Mouse (Mus musculus) liver, embryonic 12.5 days (tissue): Measurements from ENCODE around the gene Rasgrp3. TPM values are rescaled to one million over a fixed set of nuclear protein-coding genes. Genes with fewer than 3 reads are reported as not detected.

ENCODE experiments used
- ATAC-seq: fragments of 200-750 bp; cut with Nextera tagmentation; 2 replicates; pipeline ENCODE4 v1.8.0; 2017; ENCODE audit warnings: moderate number of reproducible peaks, mild to moderate bottlenecking, moderate library complexity
- H3K27ac ChIP-seq: fragments of 300-500 bp; sonication (generic); 2 replicates; pipeline ENCODE4 v1.5.1; 2016; ENCODE audit warnings: mild to moderate bottlenecking
- H3K27me3 ChIP-seq: fragments of 300-500 bp; sonication (generic); replicated peaks from 2 replicates; pipeline ENCODE4 v1.6.1; 2016; ENCODE audit warnings: mild to moderate bottlenecking, moderate library complexity
- H3K36me3 ChIP-seq: fragments of 300-500 bp; sonication (generic); 2 replicates; pipeline ENCODE4 v1.6.1; 2016; ENCODE audit warnings: mild to moderate bottlenecking, moderate library complexity
- H3K4me1 ChIP-seq: fragments of 300-500 bp; sonication (generic); 2 replicates; pipeline ENCODE4 v1.6.1; 2016
- H3K4me2 ChIP-seq: fragments of 300-500 bp; sonication (generic); 2 replicates; pipeline ENCODE4 v1.6.1; 2016; ENCODE audit warnings: mild to moderate bottlenecking, moderate library complexity
- H3K4me3 ChIP-seq: fragments of 300-500 bp; sonication (generic); 2 replicates; pipeline ENCODE4 v1.5.1; 2016; ENCODE audit warnings: mild to moderate bottlenecking, moderate library complexity
- H3K9ac ChIP-seq: fragments of 300-500 bp; sonication (generic); 2 replicates; pipeline ENCODE4 v1.6.1; 2016; ENCODE audit warnings: mild to moderate bottlenecking, moderate library complexity
- H3K9me3 ChIP-seq: fragments of 300-500 bp; sonication (generic); replicated peaks from 2 replicates; pipeline ENCODE4 v1.6.1; 2016; ENCODE audit warnings: mild to moderate bottlenecking, moderate library complexity
- WGBS: fragments of 180-500 bp; shearing (Covaris S2); methylation state at CpG from one replicate; pipeline ENCODE4 v1.1.7; 2016; ENCODE audit not compliant: insufficient replicate concordance; 5-methylcytosine and 5-hydroxymethylcytosine counted together
- polyA plus RNA-seq: library from polyadenylated mRNA; unstranded; fragments of >200 nt; fragmentation: Nextera tagmentation; extraction: Ambion mirVana; gene quantifications from 2 replicates; pipeline ENCODE4 v1.2.1, GENCODE M21; 2016

Rasgrp3 gene
- 6.3 and 6.6 TPM in 2 replicates for polyA plus RNA-seq

DNA sequence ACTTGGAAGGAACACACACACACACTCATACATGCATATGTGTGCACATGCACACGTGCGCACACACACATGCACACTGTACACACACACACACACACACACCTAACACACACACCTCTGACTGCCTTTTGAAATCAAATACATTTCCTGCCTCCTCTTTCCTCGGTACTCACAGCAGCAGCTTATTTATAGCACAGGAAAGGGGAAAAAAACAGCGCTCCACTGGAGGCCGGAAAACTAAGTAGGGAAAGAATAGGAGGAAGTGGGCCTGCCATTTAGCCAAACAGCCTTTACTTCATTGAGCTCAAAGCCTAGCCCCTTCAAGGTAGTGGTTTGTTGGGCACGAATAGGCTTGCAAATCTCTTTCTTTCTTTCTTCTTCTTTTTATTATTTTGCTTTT, at the start of gene Rasgrp3:
Rasgrp3 (plus strand) TSS at position 298 of the 400 bp plus-strand sequence.
- H3K9me3 ChIP-seq, result no peaks in the 10 kb centered on the region
- no peak within 1 kb of the TSS for H3K27ac ChIP-seq
- H3K27me3 ChIP-seq, result peaks cover 4% of the 10 kb centered on the region; the same call in 1 of the 2 replicates
- H3K4me1 ChIP-seq, result no peaks in the 10 kb centered on the region
- no peak for ATAC-seq
- no peak within 1 kb of the TSS for H3K9ac ChIP-seq
- H3K4me3 ChIP-seq, result no peak within 1 kb of the TSS
- H3K36me3 ChIP-seq, result no peaks in the 10 kb centered on the region
- WGBS, result 31% methylated on average over 6 of the region's 6 CpGs
- H3K4me2 ChIP-seq, result no peak within 1 kb of the TSS

DNA sequence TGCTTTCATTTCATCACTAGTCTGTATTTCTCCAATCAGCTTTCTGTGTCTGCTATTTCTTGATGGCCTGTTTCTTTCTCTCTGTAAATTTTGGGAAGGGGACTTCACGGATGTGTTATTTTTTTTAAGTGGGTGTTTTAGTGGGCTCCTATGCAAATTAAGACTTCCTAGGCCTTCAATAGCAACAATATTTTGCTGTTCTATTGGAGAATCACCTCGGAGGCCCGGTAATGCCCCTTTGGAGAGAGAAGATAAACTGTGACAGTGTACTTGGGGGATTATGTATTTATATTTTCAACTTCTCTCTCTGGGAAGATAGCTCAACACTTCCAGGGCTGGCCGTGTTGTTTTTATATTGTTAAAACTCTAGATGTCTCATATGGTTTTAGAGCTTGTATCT, 47.3 kb upstream of the Rasgrp3 start:
- ATAC-seq, result no peak
- no peak overlapping the region for H3K27ac ChIP-seq
- no peak overlapping the region for H3K9ac ChIP-seq
- no peak overlapping the region for H3K4me2 ChIP-seq
- H3K4me1 ChIP-seq, result no peaks in the 10 kb centered on the region
- H3K4me3 ChIP-seq, result no peak overlapping the region
- no peaks in the 10 kb centered on the region for H3K27me3 ChIP-seq
- H3K9me3 ChIP-seq, result no peaks in the 10 kb centered on the region
- H3K36me3 ChIP-seq, result no peaks in the 10 kb centered on the region
- WGBS, result 64% methylated on average over 4 of the region's 4 CpGs

DNA sequence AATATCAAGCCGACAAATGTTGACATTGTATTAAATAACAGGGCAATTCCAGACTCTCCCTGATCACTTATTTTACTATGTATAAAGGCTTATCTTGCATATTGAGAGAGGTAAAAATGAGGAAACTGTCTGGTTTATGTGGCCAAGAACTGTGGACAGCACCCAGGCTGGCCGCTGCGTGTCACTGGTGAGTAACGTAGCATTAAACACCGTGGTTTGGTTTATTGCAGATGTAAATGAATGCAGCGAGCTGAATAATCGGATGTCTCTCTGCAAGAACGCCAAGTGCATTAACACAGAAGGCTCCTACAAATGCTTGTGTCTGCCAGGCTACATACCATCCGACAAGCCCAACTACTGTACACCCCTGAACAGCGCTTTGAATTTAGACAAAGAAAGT, 45.6 kb upstream of the Rasgrp3 start:
- Histone ChIP-seq H3K36me3 (no peaks in the 10 kb centered on the region), H3K4me1 (no peaks in the 10 kb centered on the region), H3K9me3 (no peaks in the 10 kb centered on the region), H3K27ac (no peak overlapping the region), H3K9ac (no peak overlapping the region), H3K4me2 (no peak overlapping the region), H3K4me3 (no peak overlapping the region), H3K27me3 (no peaks in the 10 kb centered on the region)
- no peak for ATAC-seq
- 80% methylated on average over 10 of the region's 10 CpGs for WGBS

DNA sequence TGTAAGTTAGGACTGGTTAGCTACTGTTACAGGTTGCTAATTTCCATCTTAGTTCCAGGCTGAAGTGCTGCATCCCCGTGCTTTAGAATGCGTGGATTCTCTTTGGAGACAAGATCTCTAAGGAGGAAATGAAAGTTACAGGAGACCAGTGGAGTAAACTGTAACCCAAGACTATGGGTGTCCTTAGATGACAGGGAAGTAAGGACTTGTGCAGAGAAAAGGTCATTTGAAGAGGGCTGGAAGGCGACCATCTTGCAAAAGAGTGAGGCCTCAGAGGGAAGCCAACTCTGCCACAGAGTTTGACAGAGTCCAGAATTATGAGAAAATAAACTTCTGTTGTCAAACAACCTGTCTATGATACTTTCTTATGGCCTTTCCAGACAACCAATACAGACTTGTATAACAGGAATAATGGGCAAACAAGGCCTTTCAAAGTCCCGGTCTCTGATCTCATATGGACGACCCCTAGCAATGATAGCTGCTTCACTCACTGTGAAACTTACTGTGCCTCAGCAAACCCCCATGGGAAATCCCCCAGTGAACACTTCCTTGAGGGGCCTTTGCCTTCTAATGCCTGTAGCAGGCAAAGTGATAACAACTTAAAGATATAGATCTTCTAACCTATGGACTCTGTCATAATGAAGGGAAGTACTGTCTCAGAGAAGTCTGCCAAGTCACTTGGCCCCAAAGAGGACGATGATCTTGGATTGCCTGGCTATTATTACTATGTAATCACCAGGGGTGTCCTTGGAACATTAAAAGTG, 44.1 kb upstream of the Rasgrp3 start:
- WGBS, result 64% methylated on average over 6 of the region's 6 CpGs

DNA sequence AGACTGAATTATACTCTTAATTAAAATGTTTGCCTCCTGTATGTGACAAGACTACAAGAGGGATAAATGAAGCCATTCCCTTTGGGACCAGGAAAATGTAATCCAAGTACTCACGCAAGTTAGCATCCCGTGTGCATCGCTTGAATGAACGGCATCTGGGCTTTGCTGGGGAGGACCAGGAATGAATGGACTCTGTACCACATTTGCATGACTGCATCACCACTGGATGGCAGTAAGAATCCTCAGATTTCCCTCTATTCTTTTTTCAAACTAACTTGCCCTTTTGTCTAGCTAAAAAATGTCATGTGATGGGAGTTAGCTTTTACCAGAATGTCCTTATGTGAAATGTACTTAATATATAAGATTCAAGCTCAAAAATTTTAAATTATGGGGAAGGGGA, 29.3 kb upstream of the Rasgrp3 start:
- Histone ChIP-seq H3K27me3 (no peaks in the 10 kb centered on the region), H3K36me3 (no peaks in the 10 kb centered on the region), H3K9ac (no peak overlapping the region), H3K4me3 (no peak overlapping the region), H3K4me2 (no peak overlapping the region), H3K27ac (no peak overlapping the region), H3K9me3 (no peaks in the 10 kb centered on the region), H3K4me1 (no peaks in the 10 kb centered on the region)
- ATAC-seq, result no peak
- WGBS, result 59% methylated on average over 4 of the region's 4 CpGs

More for the DNA sequence above, 44.1 kb upstream of the Rasgrp3 start:
- Histone ChIP-seq H3K27me3 (no peaks in the 10 kb centered on the region), H3K9me3 (no peaks in the 10 kb centered on the region), H3K4me1 (no peaks in the 10 kb centered on the region), H3K27ac (no peak overlapping the region), H3K9ac (no peak overlapping the region), H3K4me3 (no peak overlapping the region), H3K36me3 (no peaks in the 10 kb centered on the region), H3K4me2 (no peak overlapping the region)
- no peak for ATAC-seq

DNA sequence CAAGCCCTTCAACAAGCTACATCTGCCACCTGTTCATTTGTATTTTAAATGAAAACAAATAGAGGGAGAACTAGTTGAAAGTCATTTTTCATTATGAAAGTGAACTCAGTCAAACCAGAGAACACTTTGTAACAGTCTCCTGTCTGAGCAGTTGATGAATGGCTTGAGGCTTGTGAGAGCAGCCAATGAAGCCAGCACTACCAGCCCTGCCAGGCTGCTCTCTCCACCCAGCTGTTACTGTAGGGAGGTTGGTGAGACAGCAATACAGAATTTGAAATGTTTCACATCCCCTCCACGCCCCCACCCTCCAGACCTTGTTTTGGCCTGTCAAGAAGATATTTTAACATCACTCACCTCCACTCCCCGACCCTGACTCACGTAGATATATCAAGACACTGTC, 18.8 kb upstream of the Rasgrp3 start:
- H3K27ac ChIP-seq, result no peak overlapping the region
- H3K27me3 ChIP-seq, result no peaks in the 10 kb centered on the region
- ATAC-seq, result no peak
- H3K36me3 ChIP-seq, result no peaks in the 10 kb centered on the region
- H3K9me3 ChIP-seq, result no peaks in the 10 kb centered on the region
- no peak overlapping the region for H3K4me2 ChIP-seq
- 53% methylated on average over 3 of the region's 3 CpGs for WGBS
- H3K4me3 ChIP-seq, result no peak overlapping the region
- H3K4me1 ChIP-seq, result no peaks in the 10 kb centered on the region
- H3K9ac ChIP-seq, result no peak overlapping the region

DNA sequence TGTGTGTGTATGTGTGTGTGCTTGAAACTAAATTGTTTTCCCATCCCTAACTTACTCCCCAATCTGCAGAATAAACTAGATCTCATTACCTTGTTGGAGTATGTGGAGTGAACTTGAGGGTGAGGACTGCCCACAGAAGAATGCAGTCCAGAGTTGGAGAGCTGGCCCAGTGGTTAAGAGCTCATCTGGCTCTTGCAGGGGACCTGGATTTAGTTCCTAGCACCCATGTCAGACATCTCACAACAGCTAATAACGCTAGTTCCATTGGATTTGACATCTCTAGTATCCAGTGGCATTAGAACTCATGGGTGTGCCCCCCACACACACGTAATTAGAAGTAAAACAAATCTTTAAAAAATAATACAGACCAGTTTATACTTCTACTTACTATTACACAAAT, 1.5 kb upstream of the Rasgrp3 start:
- 60% methylated on average over 2 of the region's 2 CpGs for WGBS
- H3K4me1 ChIP-seq, result no peaks in the 10 kb centered on the region
- ATAC-seq, result no peak
- no peak overlapping the region for H3K27ac ChIP-seq
- H3K9me3 ChIP-seq, result no peaks in the 10 kb centered on the region
- no peaks in the 10 kb centered on the region for H3K36me3 ChIP-seq
- no peak overlapping the region for H3K4me3 ChIP-seq
- no peak overlapping the region for H3K4me2 ChIP-seq
- H3K27me3 ChIP-seq, result peaks cover 4% of the 10 kb centered on the region; the same call in 1 of the 2 replicates
- no peak overlapping the region for H3K9ac ChIP-seq

DNA sequence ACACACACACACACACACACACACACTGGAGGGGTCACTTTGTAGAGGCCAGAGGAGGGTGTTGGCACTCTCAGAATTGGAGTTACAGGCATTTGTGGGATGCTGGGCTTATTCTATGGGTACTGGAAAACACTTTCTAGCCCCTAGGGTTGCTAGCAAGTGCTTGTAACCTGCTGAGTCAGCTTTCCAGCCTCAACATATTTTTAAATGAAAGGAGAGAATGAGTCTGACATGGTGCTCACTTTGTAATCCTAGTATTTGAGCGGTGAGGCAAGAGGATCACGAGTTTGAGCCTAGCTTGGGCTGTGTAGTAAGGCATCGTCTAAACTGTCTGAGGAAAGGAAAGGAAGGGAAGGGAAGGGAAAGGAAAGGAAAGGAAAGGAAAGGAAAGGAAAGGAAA, 825 bp upstream of the Rasgrp3 start:
- H3K9me3 ChIP-seq, result no peaks in the 10 kb centered on the region
- no peaks in the 10 kb centered on the region for H3K36me3 ChIP-seq
- no peak overlapping the region for H3K4me2 ChIP-seq
- no peak for ATAC-seq
- no peak overlapping the region for H3K4me3 ChIP-seq
- no peak overlapping the region for H3K27ac ChIP-seq
- no peak overlapping the region for H3K9ac ChIP-seq
- no peaks in the 10 kb centered on the region for H3K4me1 ChIP-seq
- H3K27me3 ChIP-seq, result peaks cover 4% of the 10 kb centered on the region; the same call in 1 of the 2 replicates
- 41% methylated on average over 3 of the region's 3 CpGs for WGBS

DNA sequence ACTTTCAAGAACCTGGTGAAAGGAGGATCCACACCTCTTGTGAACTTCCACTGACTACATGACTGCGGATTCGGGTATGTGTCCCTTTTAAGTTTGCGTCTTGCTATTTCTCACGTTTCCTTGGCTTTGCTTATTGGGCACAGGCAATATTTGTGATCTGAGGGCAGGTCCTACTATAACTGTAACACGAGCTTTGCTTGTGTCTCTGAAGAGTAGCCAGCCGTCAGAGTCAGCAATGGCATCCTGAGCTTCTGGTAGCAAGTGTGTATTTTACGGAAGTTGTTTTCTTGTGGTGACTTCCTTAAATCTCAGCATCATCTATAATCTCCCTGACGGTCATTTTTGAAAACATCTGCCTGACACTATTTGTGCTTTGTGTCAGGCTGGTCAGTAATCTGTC, 399 bp downstream of the Rasgrp3 start:
- Histone ChIP-seq H3K9ac (no peak overlapping the region), H3K27me3 (peaks cover 4% of the 10 kb centered on the region; the same call in 1 of the 2 replicates), H3K36me3 (no peaks in the 10 kb centered on the region), H3K9me3 (no peaks in the 10 kb centered on the region), H3K27ac (no peak overlapping the region), H3K4me1 (no peaks in the 10 kb centered on the region), H3K4me3 (no peak overlapping the region), H3K4me2 (no peak overlapping the region)
- WGBS, result 18% methylated on average over 8 of the region's 8 CpGs
- no peak for ATAC-seq

DNA sequence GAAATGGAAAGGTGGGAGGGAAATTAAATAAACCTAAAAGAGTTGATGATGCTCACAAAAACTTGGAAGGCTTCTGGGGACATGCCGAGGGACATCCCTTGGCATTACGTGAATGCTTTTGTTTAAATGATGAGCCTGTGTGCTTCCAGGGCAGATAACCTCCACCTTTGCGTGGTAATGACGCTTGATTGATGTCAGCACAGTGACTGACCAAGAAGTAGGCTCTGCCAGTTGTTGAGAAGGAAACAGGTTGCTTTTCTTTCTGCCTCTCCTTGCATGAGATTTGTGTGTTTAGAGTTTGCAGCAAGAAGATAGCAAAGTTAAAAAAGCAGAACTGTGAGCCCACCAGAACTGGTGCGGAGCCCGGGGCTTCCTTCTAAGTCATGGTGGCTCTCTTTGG, 1.1 kb downstream of the Rasgrp3 start:
- no peak overlapping the region for H3K9ac ChIP-seq
- H3K4me2 ChIP-seq, result no peak overlapping the region
- H3K9me3 ChIP-seq, result no peaks in the 10 kb centered on the region
- H3K4me3 ChIP-seq, result peak overlapping the region; percentile 2; the same call in 1 of the 2 replicates
- peaks cover 4% of the 10 kb centered on the region; the same call in 1 of the 2 replicates for H3K27me3 ChIP-seq
- WGBS, result 18% methylated on average over 6 of the region's 6 CpGs
- no peak overlapping the region for H3K27ac ChIP-seq
- no peaks in the 10 kb centered on the region for H3K4me1 ChIP-seq
- H3K36me3 ChIP-seq, result no peaks in the 10 kb centered on the region
- no peak for ATAC-seq

DNA sequence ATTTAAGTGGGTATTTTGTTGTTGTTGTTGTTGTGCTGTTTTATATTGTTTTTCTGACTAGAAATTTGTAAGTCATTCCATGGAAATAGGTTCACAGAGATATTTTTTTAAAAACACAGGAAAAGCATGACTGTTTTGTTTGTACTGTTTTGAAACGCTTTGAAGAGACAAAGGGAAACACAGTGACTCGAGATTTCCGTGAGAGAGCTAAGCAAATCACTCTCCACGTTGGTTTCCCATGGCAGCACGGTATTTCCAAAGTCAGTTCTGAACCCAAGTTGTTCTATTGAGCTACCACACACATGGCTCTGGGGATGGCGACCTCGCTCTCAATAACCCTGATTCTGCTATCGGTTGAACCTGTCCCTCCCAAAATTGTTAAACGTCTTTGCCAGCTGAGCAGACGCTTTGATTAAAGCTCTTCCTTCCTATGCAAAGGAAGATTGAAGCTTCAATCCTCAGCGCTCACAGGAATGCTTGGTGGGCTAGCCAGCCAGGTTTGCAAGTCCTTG, 1.6 kb downstream of the Rasgrp3 start:
- H3K4me3 ChIP-seq, result no peak overlapping the region

DNA sequence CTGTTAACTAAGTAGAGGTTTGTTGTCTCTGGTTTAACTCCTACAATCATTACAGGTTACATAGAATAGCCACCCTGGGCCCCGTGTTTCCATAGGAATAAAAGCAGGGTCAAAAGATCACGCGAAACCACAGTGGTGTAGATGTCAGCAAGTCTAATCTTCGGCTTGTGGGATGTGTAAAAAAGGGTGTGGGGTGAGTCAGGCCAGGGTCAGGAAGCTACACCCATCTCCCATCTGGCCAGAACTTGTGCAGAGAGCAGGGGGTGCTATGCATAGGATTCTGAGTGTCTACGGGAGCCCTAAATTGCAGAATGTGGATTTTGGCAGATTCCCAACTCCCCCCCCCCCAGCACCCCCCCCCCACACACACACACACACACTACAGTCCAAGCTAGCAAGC, 2.5 kb downstream of the Rasgrp3 start:
- Histone ChIP-seq H3K9me3 (no peaks in the 10 kb centered on the region), H3K27me3 (peaks cover 4% of the 10 kb centered on the region; the same call in 1 of the 2 replicates), H3K4me3 (no peak overlapping the region), H3K4me2 (no peak overlapping the region), H3K27ac (no peak overlapping the region), H3K36me3 (no peaks in the 10 kb centered on the region), H3K4me1 (no peaks in the 10 kb centered on the region), H3K9ac (no peak overlapping the region)
- no peak for ATAC-seq
- 18% methylated on average over 4 of the region's 5 CpGs for whole genome bisulfite sequencing

More for the DNA sequence above, 1.6 kb downstream of the Rasgrp3 start:
- WGBS, result 40% methylated on average over 11 of the region's 11 CpGs
- H3K4me2 ChIP-seq, result no peak overlapping the region
- ATAC-seq, result no peak
- no peak overlapping the region for H3K27ac ChIP-seq
- no peaks in the 10 kb centered on the region for H3K4me1 ChIP-seq
- peaks cover 4% of the 10 kb centered on the region; the same call in 1 of the 2 replicates for H3K27me3 ChIP-seq
- H3K9me3 ChIP-seq, result no peaks in the 10 kb centered on the region
- no peak overlapping the region for H3K9ac ChIP-seq
- H3K36me3 ChIP-seq, result no peaks in the 10 kb centered on the region
